Mouse (Mus musculus): Measurements from ENCODE around the gene Fga. TPM values are rescaled to one million over a fixed set of nuclear protein-coding genes. Genes with fewer than 3 reads are reported as not detected.

Fga gene
- polyA plus RNA-seq, 1 experiment from 2014 or later: 0.10 TPM

- Histone ChIP-seq H3K36me3 (no peaks in the 10 kb centered on the region), H3K9me3 (no peaks in the 10 kb centered on the region), H3K27me3 (no peaks in the 10 kb centered on the region), H3K9ac (replicated peaks) (no peak overlapping the region), H3K4me3 (replicated peaks) (no peak overlapping the region), H3K27ac (no peak overlapping the region), H3K4me2 (no peak overlapping the region), H3K4me1 (replicated peaks) (0 out of 2 replicates have a peak, but pooled peaks cover 3% of the 10 kb centered on the region)
- 93% methylated on average over 8 of the region's 8 CpGs for WGBS
- ATAC-seq (ENCODE audit: insufficient number of reproducible peaks, insufficient read depth, low FRiP score, low TSS enrichment, low read depth): no peak
Measured at GRCm38 (mm10) chr3:83003068-83003467, 22.8 kb upstream of the Fga start.

- Histone ChIP-seq H3K27me3 (no peaks in the 10 kb centered on the region), H3K4me1 (replicated peaks) (0 out of 2 replicates have a peak, but pooled peaks cover under 1% of the 10 kb centered on the region), H3K9ac (replicated peaks) (no peak overlapping the region), H3K36me3 (no peaks in the 10 kb centered on the region), H3K4me3 (replicated peaks) (no peak overlapping the region), H3K4me2 (no peak overlapping the region), H3K9me3 (no peaks in the 10 kb centered on the region), H3K27ac (no peak overlapping the region)
- no peak for ATAC-seq (ENCODE audit: insufficient number of reproducible peaks, insufficient read depth, low FRiP score, low TSS enrichment, low read depth)
- WGBS: 92% methylated on average over 7 of the region's 7 CpGs
Measured at GRCm38 (mm10) chr3:83004801-83005200, 21.1 kb upstream of the Fga start.

GRCm38 (mm10) chr3:83007557-83007956 is 18.3 kb upstream of the Fga start, which contains the start of gene Fgg:
Gene Fgg (plus strand): TSS chr3:83007724.
- Histone ChIP-seq H3K36me3 (no peaks in the 10 kb centered on the region), H3K4me2 (no peak within 1 kb of the TSS), H3K9ac (replicated peaks) (no peak within 1 kb of the TSS), H3K4me1 (replicated peaks) (no peaks in the 10 kb centered on the region), H3K27ac (no peak within 1 kb of the TSS), H3K9me3 (no peaks in the 10 kb centered on the region), H3K27me3 (no peaks in the 10 kb centered on the region), H3K4me3 (replicated peaks) (no peak within 1 kb of the TSS)
- no peak for ATAC-seq (ENCODE audit: insufficient number of reproducible peaks, insufficient read depth, low FRiP score, low TSS enrichment, low read depth)
- WGBS: 51% methylated on average over 7 of the region's 7 CpGs

- H3K4me2 ChIP-seq: no peak overlapping the region
- H3K9ac ChIP-seq (replicated peaks): no peak overlapping the region
- no peaks in the 10 kb centered on the region for H3K36me3 ChIP-seq
- no peak overlapping the region for H3K27ac ChIP-seq
- H3K4me1 ChIP-seq (replicated peaks): no peaks in the 10 kb centered on the region
- no peak overlapping the region for H3K4me3 ChIP-seq (replicated peaks)
- H3K27me3 ChIP-seq: no peaks in the 10 kb centered on the region
- no peaks in the 10 kb centered on the region for H3K9me3 ChIP-seq
- ATAC-seq (ENCODE audit: insufficient number of reproducible peaks, insufficient read depth, low FRiP score, low TSS enrichment, low read depth): no peak
- 75% methylated on average over 11 of the region's 11 CpGs for WGBS
Measured at GRCm38 (mm10) chr3:83010291-83010690, 15.6 kb upstream of the Fga start.

- 86% methylated on average over 4 of the region's 4 CpGs for WGBS
- Histone ChIP-seq H3K4me1 (replicated peaks) (no peaks in the 10 kb centered on the region), H3K4me2 (no peak overlapping the region), H3K27ac (no peak overlapping the region), H3K9ac (replicated peaks) (no peak overlapping the region), H3K27me3 (no peaks in the 10 kb centered on the region), H3K9me3 (no peaks in the 10 kb centered on the region), H3K4me3 (replicated peaks) (no peak overlapping the region), H3K36me3 (no peaks in the 10 kb centered on the region)
- no peak for ATAC-seq (ENCODE audit: insufficient number of reproducible peaks, insufficient read depth, low FRiP score, low TSS enrichment, low read depth)
Measured at GRCm38 (mm10) chr3:83011136-83011535, 14.7 kb upstream of the Fga start.

- H3K9me3 ChIP-seq: no peaks in the 10 kb centered on the region
- no peaks in the 10 kb centered on the region for H3K36me3 ChIP-seq
- H3K27me3 ChIP-seq: no peaks in the 10 kb centered on the region
- no peak overlapping the region for H3K4me3 ChIP-seq (replicated peaks)
- no peak overlapping the region for H3K27ac ChIP-seq
- no peaks in the 10 kb centered on the region for H3K4me1 ChIP-seq (replicated peaks)
- WGBS: 63% methylated on average over 4 of the region's 4 CpGs
- no peak for ATAC-seq (ENCODE audit: insufficient number of reproducible peaks, insufficient read depth, low FRiP score, low TSS enrichment, low read depth)
- no peak overlapping the region for H3K4me2 ChIP-seq
- no peak overlapping the region for H3K9ac ChIP-seq (replicated peaks)
Measured at GRCm38 (mm10) chr3:83011565-83011964, 14.3 kb upstream of the Fga start.

GRCm38 (mm10) chr3:83012636-83013035 is 13.2 kb upstream of the Fga start:
- Histone ChIP-seq H3K4me2 (no peak overlapping the region), H3K27me3 (no peaks in the 10 kb centered on the region), H3K4me3 (replicated peaks) (no peak overlapping the region), H3K9ac (replicated peaks) (no peak overlapping the region), H3K9me3 (no peaks in the 10 kb centered on the region), H3K36me3 (no peaks in the 10 kb centered on the region), H3K4me1 (replicated peaks) (no peaks in the 10 kb centered on the region), H3K27ac (no peak overlapping the region)
- ATAC-seq (ENCODE audit: insufficient number of reproducible peaks, insufficient read depth, low FRiP score, low TSS enrichment, low read depth): no peak
- WGBS: 88% methylated on average over 19 of the region's 19 CpGs

GRCm38 (mm10) chr3:83013951-83014350 is 11.9 kb upstream of the Fga start:
- no peak overlapping the region for H3K27ac ChIP-seq
- no peaks in the 10 kb centered on the region for H3K36me3 ChIP-seq
- no peaks in the 10 kb centered on the region for H3K4me1 ChIP-seq (replicated peaks)
- ATAC-seq (ENCODE audit: insufficient number of reproducible peaks, insufficient read depth, low FRiP score, low TSS enrichment, low read depth): no peak
- H3K4me3 ChIP-seq (replicated peaks): no peak overlapping the region
- WGBS: 83% methylated on average over 10 of the region's 10 CpGs
- H3K9ac ChIP-seq (replicated peaks): no peak overlapping the region
- H3K9me3 ChIP-seq: no peaks in the 10 kb centered on the region
- no peak overlapping the region for H3K4me2 ChIP-seq
- H3K27me3 ChIP-seq: no peaks in the 10 kb centered on the region

- Histone ChIP-seq H3K9ac (replicated peaks) (no peak overlapping the region), H3K36me3 (no peaks in the 10 kb centered on the region), H3K4me1 (replicated peaks) (no peaks in the 10 kb centered on the region), H3K9me3 (no peaks in the 10 kb centered on the region), H3K27ac (no peak overlapping the region), H3K4me3 (replicated peaks) (no peak overlapping the region), H3K4me2 (no peak overlapping the region), H3K27me3 (no peaks in the 10 kb centered on the region)
- no peak for ATAC-seq (ENCODE audit: insufficient number of reproducible peaks, insufficient read depth, low FRiP score, low TSS enrichment, low read depth)
- 100% methylated on average over 1 of the region's 1 CpGs for WGBS
Measured at GRCm38 (mm10) chr3:83016236-83016635, 9.6 kb upstream of the Fga start.

- H3K4me3 ChIP-seq (replicated peaks): no peak overlapping the region
- no peak overlapping the region for H3K4me2 ChIP-seq
- no peak overlapping the region for H3K9ac ChIP-seq (replicated peaks)
- no peaks in the 10 kb centered on the region for H3K9me3 ChIP-seq
- no peak overlapping the region for H3K27ac ChIP-seq
- H3K36me3 ChIP-seq: no peaks in the 10 kb centered on the region
- H3K4me1 ChIP-seq (replicated peaks): no peaks in the 10 kb centered on the region
- WGBS: 82% methylated on average over 2 of the region's 2 CpGs
- no peaks in the 10 kb centered on the region for H3K27me3 ChIP-seq
- ATAC-seq (ENCODE audit: insufficient number of reproducible peaks, insufficient read depth, low FRiP score, low TSS enrichment, low read depth): no peak
Measured at GRCm38 (mm10) chr3:83020387-83020786, 5.5 kb upstream of the Fga start.

GRCm38 (mm10) chr3:83021176-83021575 is 4.7 kb upstream of the Fga start:
- 87% methylated on average over 5 of the region's 5 CpGs for WGBS
- Histone ChIP-seq H3K27me3 (no peaks in the 10 kb centered on the region), H3K9me3 (no peaks in the 10 kb centered on the region)

GRCm38 (mm10) chr3:83025036-83025435 is 840 bp upstream of the Fga start:
- H3K4me1 ChIP-seq (replicated peaks): no peaks in the 10 kb centered on the region
- H3K27ac ChIP-seq: no peak overlapping the region
- no peaks in the 10 kb centered on the region for H3K36me3 ChIP-seq
- ATAC-seq (ENCODE audit: insufficient number of reproducible peaks, insufficient read depth, low FRiP score, low TSS enrichment, low read depth): no peak
- 79% methylated on average over 6 of the region's 6 CpGs for WGBS
- H3K4me3 ChIP-seq (replicated peaks): no peak overlapping the region
- no peaks in the 10 kb centered on the region for H3K27me3 ChIP-seq
- H3K4me2 ChIP-seq: no peak overlapping the region
- H3K9me3 ChIP-seq: no peaks in the 10 kb centered on the region
- no peak overlapping the region for H3K9ac ChIP-seq (replicated peaks)

More at GRCm38 (mm10) chr3:83021176-83021575, 4.7 kb upstream of the Fga start:
- Histone ChIP-seq H3K4me2 (no peak overlapping the region), H3K36me3 (no peaks in the 10 kb centered on the region), H3K4me3 (replicated peaks) (no peak overlapping the region), H3K4me1 (replicated peaks) (no peaks in the 10 kb centered on the region), H3K27ac (no peak overlapping the region), H3K9ac (replicated peaks) (no peak overlapping the region)
- no peak for ATAC-seq (ENCODE audit: insufficient number of reproducible peaks, insufficient read depth, low FRiP score, low TSS enrichment, low read depth)
